Comparison of ENCODE assay signal across 8 mouse cellular contexts in genomic region chr1:134243948-134244914, GRCm38 (mm10). TPM values are rescaled to one million over a fixed set of nuclear protein-coding genes. Genes with fewer than 3 reads are reported as not detected.
DNase-seq lines count a peak whose midpoint lies in the region; ATAC-seq lines count a peak whose summit lies in the region.

No protein-coding gene starts in this region.

- H3K9me3 ChIP-seq in midbrain, embryonic 12.5 days, result no peaks in the 10 kb centered on the region

- H3K27me3 ChIP-seq in midbrain, embryonic 12.5 days, result peaks cover 27% of the 10 kb centered on the region

- H3K4me1 ChIP-seq in midbrain, embryonic 12.5 days, result peaks cover 8% of the 10 kb centered on the region; the same call in 1 of the 2 replicates

- H3K4me2 ChIP-seq in midbrain, embryonic 12.5 days (replicated peaks), result peak overlapping the region; percentile 44

- H3K27ac ChIP-seq in midbrain, embryonic 12.5 days (replicated peaks), result no peak overlapping the region

- WGBS in midbrain, embryonic 12.5 days, result 22% methylated on average over 35 of the region's 35 CpGs

- DNase-seq in adrenal gland, adult 8-10 months, result peak; percentile 86
- DNase-seq in embryo, embryonic 9.5 days (ENCODE audit: extremely low spot score), result peak; percentile 89
- DNase-seq in kidney, adult 11 months, result peak; percentile 85
- peak; percentile 94 for DNase-seq in left cerebral cortex, postnatal 4 days
- DNase-seq in skeletal muscle tissue, adult 2 months (ENCODE audit: low read depth, low spot score), result peak; percentile 72

- peak overlapping the region; percentile 7; the same call in 1 of the 2 replicates for H3K4me3 ChIP-seq in midbrain, embryonic 12.5 days

- intact Hi-C loops in left cerebral cortex, postnatal 4 days (cut with DNase I), result loop anchor here (5.0 kb wide), 3 partner anchors 42 to 92 kb away; partner anchors contain the start of gene Ppfia4

- H3K36me3 ChIP-seq in midbrain, embryonic 12.5 days, result no peaks in the 10 kb centered on the region

- peak overlapping the region; percentile 34; the same call in 1 of the 2 replicates for H3K9ac ChIP-seq in midbrain, embryonic 12.5 days (replicated peaks)

- peak; percentile 95 for ATAC-seq in granulocyte monocyte progenitor cell, adult 5-6 weeks (replicated peaks; ENCODE audit: poor library complexity, severe bottlenecking)
- peak; percentile 75 for ATAC-seq in midbrain, embryonic 12.5 days (ENCODE audit: low FRiP score, low read depth)
- ATAC-seq in inflammation-experienced regulatory T-cells, adult 6 months, result no peak

RNA-seq across cellular contexts. Expression of gene Adora1, which starts 9.0 kb away (rescaled TPM):
- 100 to 1,000 TPM; 162 to 296 (median 242) TPM for total RNA-seq in adrenal gland, adult 8-10 months (2022)
- total RNA-seq in granulocyte monocyte progenitor cell, adult 5-6 weeks (2014; fragmentation: Nextera tagmentation), result not detected in 2 replicates
- total RNA-seq in granulocyte monocyte progenitor cell, adult 5-6 weeks (2017), result not detected in 2 replicates
- 10 to 100 TPM; 75.5 to 76.4 TPM for total RNA-seq in left cerebral cortex, postnatal 4 days (2021)
- 0.64 and 1.0 TPM in 2 replicates for polyA plus RNA-seq in midbrain, embryonic 12.5 days (2016; fragmentation: Nextera tagmentation; extraction: Ambion mirVana)
- not detected for polyA plus RNA-seq in inflammation-experienced regulatory T-cells, adult 6 months (2017; shearing (Covaris generic))

RNA-seq across cellular contexts. Expression of gene Myog, which starts 45.6 kb away (rescaled TPM):
- total RNA-seq in adrenal gland, adult 8-10 months (2022), result not detected
- not detected in 2 replicates for total RNA-seq in granulocyte monocyte progenitor cell, adult 5-6 weeks (2014; fragmentation: Nextera tagmentation)
- not detected in 2 replicates for total RNA-seq in granulocyte monocyte progenitor cell, adult 5-6 weeks (2017)
- total RNA-seq in left cerebral cortex, postnatal 4 days (2021), result not detected
- 0.11 and 0.30 TPM in 2 replicates for polyA plus RNA-seq in midbrain, embryonic 12.5 days (2016; fragmentation: Nextera tagmentation; extraction: Ambion mirVana)
- polyA plus RNA-seq in inflammation-experienced regulatory T-cells, adult 6 months (2017; shearing (Covaris generic)), result not detected

RNA-seq across cellular contexts. Expression of gene Mybph, which starts 51.0 kb away (rescaled TPM):
- total RNA-seq in adrenal gland, adult 8-10 months (2022), result under 1 TPM in 2 of 4 experiments, not detected in 2; 0.17 to 0.24 TPM
- total RNA-seq in granulocyte monocyte progenitor cell, adult 5-6 weeks (2014; fragmentation: Nextera tagmentation), result not detected in 2 replicates
- not detected in 2 replicates for total RNA-seq in granulocyte monocyte progenitor cell, adult 5-6 weeks (2017)
- total RNA-seq in left cerebral cortex, postnatal 4 days (2021), result under 1 TPM in 1 of 2 experiments, not detected in 1; 0.18 TPM
- polyA plus RNA-seq in midbrain, embryonic 12.5 days (2016; fragmentation: Nextera tagmentation; extraction: Ambion mirVana), result not detected in 2 replicates
- not detected for polyA plus RNA-seq in inflammation-experienced regulatory T-cells, adult 6 months (2017; shearing (Covaris generic))

Comparison
In these comparisons a context has a peak if more than half of its experiments do, and no peak if none do; other contexts are left out.
1. RNA of gene Adora1, which starts 9.0 kb away (total RNA-seq): 162 to 296 TPM in adrenal gland, adult 8-10 months and 75.5 to 76.4 TPM in left cerebral cortex, postnatal 4 days; not detected in granulocyte monocyte progenitor cell, adult 5-6 weeks; every median in the first group is over 10 times any median in the second.
2. Peak in every context shown above with its lines, with median percentiles within 50 percentile points of each other: DNase-seq.